Mouse (Mus musculus) cortical plate, adult 2 months (tissue): ENCODE measurements around the gene Stxbp5. TPM values are rescaled to one million over a fixed set of nuclear protein-coding genes. Genes with fewer than 3 reads are reported as not detected.

Experiments used
- H3K27ac ChIP-seq: fragments of 200-500 bp; 2 replicates; pipeline ENCODE4 v1.5.1; 2012; ENCODE audit warnings: low read length, control low read depth, inconsistent platforms; ENCODE audit not compliant: insufficient read depth
- H3K4me1 ChIP-seq: fragments of 200-500 bp; 2 replicates; pipeline ENCODE4 v1.6.1; 2011; ENCODE audit warnings: low read length; ENCODE audit not compliant: control insufficient read depth, insufficient read depth
- H3K4me3 ChIP-seq: fragments of 200-500 bp; 2 replicates; pipeline ENCODE4 v1.5.1; 2011; ENCODE audit warnings: mild to moderate bottlenecking, low read length, control low read depth; ENCODE audit not compliant: insufficient read depth
- CTCF ChIP-seq: fragments of 200-500 bp; IDR thresholded peaks from 2 replicates; pipeline ENCODE4 v1.5.1; 2011; ENCODE audit warnings: mild to moderate bottlenecking, control low read depth, low read length; ENCODE audit not compliant: insufficient read depth; ENCODE audit errors: extremely low read depth
- POLR2A ChIP-seq: fragments of 200-500 bp; IDR thresholded peaks from 2 replicates; pipeline ENCODE4 v1.6.1; 2011; ENCODE audit warnings: mild to moderate bottlenecking, low read length, control low read depth; ENCODE audit not compliant: insufficient read depth; ENCODE audit errors: extremely low read depth
- polyA plus RNA-seq: library from polyadenylated mRNA; depleted of rRNA; stranded (reverse); fragments of >200 nt; gene quantifications from 2 replicates; pipeline ENCODE4 v1.2.3, GENCODE M21; 2012

Gene Stxbp5
- polyA plus RNA-seq, 1 experiment, result 31.9 TPM

GRCm38 (mm10) chr10:9860022-9860421, 40.9 kb downstream of the Stxbp5 start:
- peaks cover 4% of the 10 kb centered on the region; the same call in 1 of the 2 replicates for H3K4me1 ChIP-seq
- no peak overlapping the region for H3K4me3 ChIP-seq
- H3K27ac ChIP-seq, result no peak overlapping the region
- TF ChIP-seq POLR2A (no peak), CTCF (no peak)

- Histone ChIP-seq H3K4me1 (peaks cover 4% of the 10 kb centered on the region; the same call in 1 of the 2 replicates), H3K4me3 (no peak overlapping the region), H3K27ac (no peak overlapping the region; the same call in 1 of the 2 replicates)
- no peak for TF ChIP-seq POLR2A
- TF ChIP-seq CTCF, result no peak
Measured at GRCm38 (mm10) chr10:9859476-9859875, 41.4 kb downstream of the Stxbp5 start.

- H3K4me3 ChIP-seq, result no peak overlapping the region
- H3K4me1 ChIP-seq, result peaks cover 4% of the 10 kb centered on the region; the same call in 1 of the 2 replicates
- TF ChIP-seq POLR2A (no peak), CTCF (no peak)
Measured at GRCm38 (mm10) chr10:9857850-9858249, 43.0 kb downstream of the Stxbp5 start.

GRCm38 (mm10) chr10:9856792-9857191, 44.1 kb downstream of the Stxbp5 start:
- TF ChIP-seq POLR2A, result no peak
- TF ChIP-seq CTCF, result no peak
- Histone ChIP-seq H3K27ac (no peak overlapping the region; the same call in 1 of the 2 replicates), H3K4me1 (peaks cover 4% of the 10 kb centered on the region; the same call in 1 of the 2 replicates), H3K4me3 (no peak overlapping the region)

More at GRCm38 (mm10) chr10:9857850-9858249, 43.0 kb downstream of the Stxbp5 start:
- H3K27ac ChIP-seq, result no peak overlapping the region

GRCm38 (mm10) chr10:9846408-9846807, 54.5 kb downstream of the Stxbp5 start:
- H3K4me3 ChIP-seq, result no peak overlapping the region
- no peak overlapping the region for H3K27ac ChIP-seq
- no peaks in the 10 kb centered on the region for H3K4me1 ChIP-seq
- TF ChIP-seq POLR2A, result no peak

GRCm38 (mm10) chr10:9839408-9839807, 61.5 kb downstream of the Stxbp5 start:
- Histone ChIP-seq H3K4me3 (no peak overlapping the region), H3K27ac (no peak overlapping the region), H3K4me1 (no peaks in the 10 kb centered on the region)
- TF ChIP-seq CTCF, result no peak
- no peak for TF ChIP-seq POLR2A

GRCm38 (mm10) chr10:9834986-9835385, 65.9 kb downstream of the Stxbp5 start:
- no peak overlapping the region for H3K27ac ChIP-seq
- no peak overlapping the region for H3K4me3 ChIP-seq
- H3K4me1 ChIP-seq, result no peaks in the 10 kb centered on the region
- TF ChIP-seq POLR2A, result no peak
- TF ChIP-seq CTCF, result no peak

- Histone ChIP-seq H3K4me3 (no peak overlapping the region), H3K27ac (no peak overlapping the region), H3K4me1 (no peaks in the 10 kb centered on the region)
- TF ChIP-seq POLR2A, result no peak
- no peak for TF ChIP-seq CTCF
Measured at GRCm38 (mm10) chr10:9832937-9833336, 67.9 kb downstream of the Stxbp5 start.

- no peak overlapping the region for H3K4me3 ChIP-seq
- no peaks in the 10 kb centered on the region for H3K4me1 ChIP-seq
- H3K27ac ChIP-seq, result no peak overlapping the region
- TF ChIP-seq POLR2A, result no peak
- TF ChIP-seq CTCF, result no peak
Measured at GRCm38 (mm10) chr10:9829744-9830143, 71.1 kb downstream of the Stxbp5 start.

GRCm38 (mm10) chr10:9821299-9821698, 79.6 kb downstream of the Stxbp5 start:
- no peak for TF ChIP-seq POLR2A
- 0 out of 2 replicates have a peak, but pooled peaks have one; percentile 29 for TF ChIP-seq CTCF
- Histone ChIP-seq H3K4me1 (peaks cover 1% of the 10 kb centered on the region; the same call in 1 of the 2 replicates), H3K4me3 (no peak overlapping the region), H3K27ac (no peak overlapping the region)

- Histone ChIP-seq H3K4me3 (no peak overlapping the region), H3K4me1 (peaks cover 1% of the 10 kb centered on the region; the same call in 1 of the 2 replicates)
- no peak for TF ChIP-seq CTCF
- no peak for TF ChIP-seq POLR2A
Measured at GRCm38 (mm10) chr10:9818574-9818973, 82.3 kb downstream of the Stxbp5 start.

More at GRCm38 (mm10) chr10:9818574-9818973, 82.3 kb downstream of the Stxbp5 start:
- H3K27ac ChIP-seq, result no peak overlapping the region
